Mouse (Mus musculus) midbrain, embryonic 14.5 days (tissue): ENCODE measurements at regions not wholly inside any gene's neighbourhood (a gene's known extent, or its start where the extent isn't known, plus 50 kb on each side); places are given as distances from the start of the nearest gene placed in this dataset.

Source experiments
- ATAC-seq: fragments of 200-750 bp; cut with Nextera tagmentation; 2 replicates; pipeline ENCODE4 v1.8.0; 2017; ENCODE audit warnings: moderate number of reproducible peaks, moderate library complexity; ENCODE audit not compliant: low FRiP score, low TSS enrichment
- DNase-seq: peaks from one replicate; pipeline ENCODE4 v3.0.0-alpha.2; 2015
- H3K27ac ChIP-seq: fragments of 300-500 bp; sonication (generic); replicated peaks from 2 replicates; pipeline ENCODE4 v1.5.1; 2014; ENCODE audit warnings: mild to moderate bottlenecking, low read depth, low read length, moderate library complexity
- H3K27me3 ChIP-seq: fragments of 300-500 bp; sonication (generic); 2 replicates; pipeline ENCODE4 v1.6.1; 2014; ENCODE audit warnings: low read length, control low read depth, mixed read lengths; ENCODE audit not compliant: control insufficient read depth, insufficient read depth
- H3K36me3 ChIP-seq: fragments of 300-500 bp; sonication (generic); 2 replicates; pipeline ENCODE4 v1.6.1; 2014; ENCODE audit warnings: low read length, control low read depth; ENCODE audit not compliant: control insufficient read depth, insufficient read depth
- H3K4me1 ChIP-seq: fragments of 300-500 bp; sonication (generic); 2 replicates; pipeline ENCODE4 v1.6.1; 2014; ENCODE audit warnings: mild to moderate bottlenecking, antibody characterized with exemption, low read length, control low read depth; ENCODE audit not compliant: control insufficient read depth, insufficient read depth
- H3K4me2 ChIP-seq: fragments of 300-500 bp; sonication (generic); 2 replicates; pipeline ENCODE4 v1.6.1; 2014; ENCODE audit warnings: mild to moderate bottlenecking, low read length, moderate library complexity
- H3K4me3 ChIP-seq: fragments of 300-500 bp; sonication (generic); replicated peaks from 2 replicates; pipeline ENCODE4 v1.5.1; 2014; ENCODE audit warnings: low read depth, low read length
- H3K9ac ChIP-seq: fragments of 300-500 bp; sonication (generic); replicated peaks from 2 replicates; pipeline ENCODE4 v1.6.1; 2014; ENCODE audit warnings: mild to moderate bottlenecking, low read length, moderate library complexity
- H3K9me3 ChIP-seq: fragments of 300-500 bp; sonication (generic); 2 replicates; pipeline ENCODE4 v1.6.1; 2016; ENCODE audit warnings: low read length, control low read depth, mixed read lengths; ENCODE audit not compliant: control insufficient read depth
- WGBS: fragments of 180-500 bp; shearing (Covaris S2); extraction: QIAGEN DNeasy Blood & Tissue Kit; methylation state at CpG from one replicate; pipeline ENCODE4 v1.1.7; 2014; 5-methylcytosine and 5-hydroxymethylcytosine counted together

- H3K36me3 ChIP-seq = no peaks in the 10 kb centered on the region
- H3K9me3 ChIP-seq = no peaks in the 10 kb centered on the region
- DNase-seq = no peak
- H3K4me2 ChIP-seq = no peak overlapping the region
- no peak overlapping the region for H3K9ac ChIP-seq
- no peaks in the 10 kb centered on the region for H3K4me1 ChIP-seq
- no peak overlapping the region for H3K27ac ChIP-seq
- H3K4me3 ChIP-seq = no peak overlapping the region
- no peaks in the 10 kb centered on the region for H3K27me3 ChIP-seq
- ATAC-seq = no peak
- WGBS = 66% methylated on average over 6 of the region's 6 CpGs
Measured at GRCm38 (mm10) chr7:115170023-115170422, 426.5 kb downstream of the Insc start.

GRCm38 (mm10) chr7:115170439-115170838, 426.9 kb downstream of the Insc start:
- no peak overlapping the region for H3K27ac ChIP-seq
- DNase-seq (peak; percentile 25), ATAC-seq (no peak)
- H3K4me1 ChIP-seq = no peaks in the 10 kb centered on the region
- H3K36me3 ChIP-seq = no peaks in the 10 kb centered on the region
- H3K4me3 ChIP-seq = no peak overlapping the region
- H3K4me2 ChIP-seq = no peak overlapping the region
- H3K27me3 ChIP-seq = no peaks in the 10 kb centered on the region
- 57% methylated on average over 9 of the region's 9 CpGs for WGBS
- no peaks in the 10 kb centered on the region for H3K9me3 ChIP-seq
- no peak overlapping the region for H3K9ac ChIP-seq

GRCm38 (mm10) chr7:115192482-115192881, 449.0 kb downstream of the Insc start:
- H3K4me2 ChIP-seq = no peak overlapping the region
- no peak overlapping the region for H3K27ac ChIP-seq
- H3K4me1 ChIP-seq = peaks cover 6% of the 10 kb centered on the region; the same call in 1 of the 2 replicates
- no peak for ATAC-seq
- H3K27me3 ChIP-seq = no peaks in the 10 kb centered on the region
- no peak for DNase-seq
- H3K9me3 ChIP-seq = no peaks in the 10 kb centered on the region
- 42% methylated on average over 5 of the region's 5 CpGs for WGBS
- H3K36me3 ChIP-seq = no peaks in the 10 kb centered on the region
- no peak overlapping the region for H3K4me3 ChIP-seq
- H3K9ac ChIP-seq = no peak overlapping the region

GRCm38 (mm10) chr7:115192992-115193761, 449.7 kb downstream of the Insc start:
- Histone ChIP-seq H3K27ac (no peak overlapping the region), H3K4me3 (no peak overlapping the region), H3K9me3 (no peaks in the 10 kb centered on the region), H3K9ac (no peak overlapping the region), H3K36me3 (no peaks in the 10 kb centered on the region), H3K27me3 (no peaks in the 10 kb centered on the region), H3K4me2 (no peak overlapping the region), H3K4me1 (peaks cover 6% of the 10 kb centered on the region; the same call in 1 of the 2 replicates)
- 14% methylated on average over 9 of the region's 9 CpGs for WGBS
- ATAC-seq = no peak
- DNase-seq = peak; percentile 61

GRCm38 (mm10) chr7:115204916-115205315, 461.4 kb downstream of the Insc start:
- Histone ChIP-seq H3K9me3 (no peaks in the 10 kb centered on the region), H3K36me3 (no peaks in the 10 kb centered on the region), H3K4me1 (no peaks in the 10 kb centered on the region), H3K4me3 (no peak overlapping the region), H3K27ac (no peak overlapping the region), H3K9ac (no peak overlapping the region), H3K4me2 (no peak overlapping the region), H3K27me3 (no peaks in the 10 kb centered on the region)
- DNase-seq (no peak), ATAC-seq (no peak)
- WGBS = 78% methylated on average over 3 of the region's 3 CpGs

GRCm38 (mm10) chr7:115206479-115207134, 463.1 kb downstream of the Insc start:
- H3K4me2 ChIP-seq = no peak overlapping the region
- no peak overlapping the region for H3K27ac ChIP-seq
- ATAC-seq (no peak), DNase-seq (no peak)
- WGBS = 75% methylated on average over 9 of the region's 9 CpGs
- H3K36me3 ChIP-seq = no peaks in the 10 kb centered on the region
- H3K9me3 ChIP-seq = no peaks in the 10 kb centered on the region
- H3K4me3 ChIP-seq = no peak overlapping the region
- H3K4me1 ChIP-seq = no peaks in the 10 kb centered on the region
- no peak overlapping the region for H3K9ac ChIP-seq
- no peaks in the 10 kb centered on the region for H3K27me3 ChIP-seq

GRCm38 (mm10) chr7:115208781-115209180, 465.3 kb downstream of the Insc start:
- DNase-seq (no peak), ATAC-seq (no peak)
- 74% methylated on average over 7 of the region's 7 CpGs for WGBS
- Histone ChIP-seq H3K36me3 (no peaks in the 10 kb centered on the region), H3K27ac (no peak overlapping the region), H3K4me1 (no peaks in the 10 kb centered on the region), H3K27me3 (no peaks in the 10 kb centered on the region), H3K4me2 (no peak overlapping the region), H3K9me3 (no peaks in the 10 kb centered on the region), H3K4me3 (no peak overlapping the region), H3K9ac (no peak overlapping the region)

- Histone ChIP-seq H3K9ac (no peak overlapping the region), H3K9me3 (no peaks in the 10 kb centered on the region), H3K27me3 (no peaks in the 10 kb centered on the region), H3K4me1 (no peaks in the 10 kb centered on the region), H3K4me3 (no peak overlapping the region), H3K27ac (no peak overlapping the region), H3K36me3 (no peaks in the 10 kb centered on the region), H3K4me2 (no peak overlapping the region)
- 88% methylated on average over 2 of the region's 2 CpGs for WGBS
- ATAC-seq = no peak
- no peak for DNase-seq
Measured at GRCm38 (mm10) chr7:115210012-115210411, 466.5 kb downstream of the Insc start.

GRCm38 (mm10) chr7:115216838-115217237, 473.3 kb downstream of the Insc start:
- peak; percentile 93 for DNase-seq
- 0 out of 2 replicates have a peak overlapping the region, but pooled peaks have one; percentile 29 for H3K9ac ChIP-seq
- no peaks in the 10 kb centered on the region for H3K36me3 ChIP-seq
- H3K4me2 ChIP-seq = peak overlapping the region; percentile 58
- peaks cover 16% of the 10 kb centered on the region for H3K4me1 ChIP-seq
- WGBS = 1% methylated on average over 13 of the region's 13 CpGs
- H3K27ac ChIP-seq = no peak overlapping the region
- peak; percentile 86 for ATAC-seq
- no peaks in the 10 kb centered on the region for H3K9me3 ChIP-seq
- H3K27me3 ChIP-seq = no peaks in the 10 kb centered on the region
- H3K4me3 ChIP-seq = peak overlapping the region; percentile 19; the same call in 1 of the 2 replicates
